Mouse (Mus musculus): ENCODE measurements around the gene Lag3.

GRCm38 (mm10) chr6:124858561-124859318 is 52.8 kb downstream of the Lag3 start:
- TF ChIP-seq CTCF (IDR thresholded peaks at IDR 0.05; ENCODE audit: extremely low read depth, insufficient read length, insufficient replicate concordance, low read depth, low read length): no peak
- no peak for TF ChIP-seq POLR2A (IDR thresholded peaks at IDR 0.05; ENCODE audit: low read depth, low read length)
